Mouse (Mus musculus): ENCODE results near the gene Psmd6.

Gene Psmd6

GRCm38 (mm10) chr14:14063382-14063781, 57.4 kb downstream of the Psmd6 start:
- no peak for DNase-seq

- DNase-seq: no peak
Observed at GRCm38 (mm10) chr14:14062531-14063245, 58.1 kb downstream of the Psmd6 start.
